Mouse (Mus musculus): Measurements from ENCODE around the gene Aatf.

GRCm38 (mm10) chr11:84520269-84521070 lies 7.1 kb upstream of the Aatf start:
- TF ChIP-seq POLR2A (IDR thresholded peaks at IDR 0.05; ENCODE audit: insufficient read depth, low read length) (no peak), CTCF (IDR thresholded peaks at IDR 0.05; ENCODE audit: low read depth, low read length) (no peak), EP300 (IDR thresholded peaks at IDR 0.05; ENCODE audit: insufficient read depth, low read depth, low read length) (no peak)

Data from ES-Bruce4 (cell line).